In the genomic region with DNA sequence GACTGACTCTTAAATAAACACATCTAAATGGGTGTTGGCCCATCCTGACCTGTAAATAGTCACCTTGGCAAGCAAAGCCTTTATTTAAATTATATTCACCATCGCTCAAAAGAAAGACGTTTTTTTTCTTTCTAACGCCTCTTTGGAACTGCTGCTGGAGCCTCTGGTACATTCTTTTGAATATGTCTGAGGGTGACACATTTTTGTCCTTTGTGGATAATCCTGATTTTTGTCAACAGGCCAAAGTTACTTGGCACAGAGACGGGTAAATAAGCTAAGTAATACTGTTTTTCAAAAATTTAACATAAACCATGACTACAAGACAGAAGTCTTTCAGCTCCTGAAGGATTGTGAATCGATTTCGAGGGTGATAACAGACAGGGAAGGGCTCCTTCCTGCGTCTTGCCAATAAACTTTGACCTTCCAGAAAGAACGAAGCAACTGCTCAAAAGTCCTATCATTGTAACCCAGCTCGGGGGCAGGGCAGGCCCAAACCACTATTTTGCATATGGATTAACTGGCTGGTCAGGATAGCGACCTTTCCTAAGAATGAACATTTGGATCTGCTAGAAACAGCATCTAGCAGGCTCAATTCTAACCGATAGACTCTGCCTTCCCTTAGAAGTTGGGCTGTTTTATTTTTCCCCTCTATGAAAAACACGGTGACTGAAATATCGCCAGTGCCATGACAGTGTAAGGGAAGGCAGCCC, we compare ENCODE assay signal across 9 mouse cellular contexts. TPM values are rescaled to one million over a fixed set of nuclear protein-coding genes. Genes with fewer than 3 reads are reported as not detected.
A peak's percentile ranks its signal among the peaks of the same experiment; 100 is the strongest.
DNase-seq lines count a peak whose midpoint lies in the region; ATAC-seq and TF ChIP-seq lines count a peak whose summit lies in the region.
"Had no signal": no experiment of that assay in that cellular context is flagged by ENCODE, and none has a peak within 500 bp of the region (broad histone marks: within the 10 kb centered on the region; RNA-seq: fewer than 3 reads in every experiment).

No protein-coding gene starts in this region.

- no peaks in the 10 kb centered on the region for H3K9me3 ChIP-seq in hindbrain, embryonic 13.5 days
- H3K9me3 ChIP-seq in hindbrain, embryonic 10.5 days = no peaks in the 10 kb centered on the region
- H3K9me3 ChIP-seq in E14TG2a.4 (ENCODE audit: low read length) = no peaks in the 10 kb centered on the region
- H3K9me3 ChIP-seq in intestine, embryonic 15.5 days = no peaks in the 10 kb centered on the region
- H3K9me3 ChIP-seq: limb, embryonic 15.5 days had no signal

- no peak for TF ChIP-seq CTCF in E14TG2a.4 (conservative IDR thresholded peaks at IDR 0.05; ENCODE audit: low read length)

- H3K4me3 ChIP-seq in hindbrain, embryonic 13.5 days = no peak overlapping the region
- no peak overlapping the region for H3K4me3 ChIP-seq in hindbrain, embryonic 10.5 days
- peak overlapping the region; percentile 85; the same call in 1 of the 2 replicates for H3K4me3 ChIP-seq in E14TG2a.4 (replicated peaks; ENCODE audit: low read length)
- no peak overlapping the region for H3K4me3 ChIP-seq in intestine, embryonic 15.5 days (replicated peaks)
- H3K4me3 ChIP-seq: limb, embryonic 15.5 days had no signal

- no peak overlapping the region for H3K9ac ChIP-seq in hindbrain, embryonic 13.5 days
- no peak overlapping the region for H3K9ac ChIP-seq in intestine, embryonic 15.5 days
- H3K9ac ChIP-seq: limb, embryonic 15.5 days had no signal

- 29% methylated on average over 13 of the region's 13 CpGs for WGBS in hindbrain, embryonic 13.5 days
- 36% methylated on average over 13 of the region's 13 CpGs for WGBS in hindbrain, embryonic 10.5 days
- 45% methylated on average over 13 of the region's 13 CpGs for WGBS in intestine, embryonic 15.5 days

- H3K27me3 ChIP-seq in hindbrain, embryonic 13.5 days = peaks cover 7% of the 10 kb centered on the region; the same call in 1 of the 2 replicates
- H3K27me3 ChIP-seq in hindbrain, embryonic 10.5 days (ENCODE audit: insufficient read depth, poor library complexity, severe bottlenecking) = peaks cover 18% of the 10 kb centered on the region
- H3K27me3 ChIP-seq in E14TG2a.4 (ENCODE audit: insufficient read depth, low read length) = no peaks in the 10 kb centered on the region
- no peaks in the 10 kb centered on the region for H3K27me3 ChIP-seq in intestine, embryonic 15.5 days (replicated peaks)

- no peak for DNase-seq in hindbrain, embryonic 10.5 days (ENCODE audit: low spot score)
- DNase-seq in MEL-GATA-1-ER (ENCODE audit: extremely low read depth, low read depth) = peak; percentile 68
- DNase-seq in ovary, postnatal 14 days (ENCODE audit: low spot score) = no peak
- no peak for DNase-seq in yolk sac, embryonic 10.5 days (ENCODE audit: low spot score)

- H3K4me1 ChIP-seq in hindbrain, embryonic 13.5 days (replicated peaks) = peaks cover 34% of the 10 kb centered on the region
- H3K4me1 ChIP-seq in hindbrain, embryonic 10.5 days (replicated peaks) = peaks cover 42% of the 10 kb centered on the region
- peaks cover 74% of the 10 kb centered on the region for H3K4me1 ChIP-seq in E14TG2a.4 (replicated peaks; ENCODE audit: low read depth, low read length)
- H3K4me1 ChIP-seq in intestine, embryonic 15.5 days (replicated peaks) = peaks cover 31% of the 10 kb centered on the region

- ATAC-seq in hindbrain, embryonic 13.5 days (ENCODE audit: low FRiP score) = no peak
- no peak for ATAC-seq in intestine, embryonic 15.5 days

- H3K27ac ChIP-seq in hindbrain, embryonic 13.5 days = 0 out of 2 replicates have a peak overlapping the region, but pooled peaks have one; percentile 35
- H3K27ac ChIP-seq in hindbrain, embryonic 10.5 days = no peak overlapping the region; the same call in 1 of the 2 replicates
- peak overlapping the region; percentile 2; the same call in 1 of the 2 replicates for H3K27ac ChIP-seq in intestine, embryonic 15.5 days

- no peaks in the 10 kb centered on the region for H3K36me3 ChIP-seq in hindbrain, embryonic 13.5 days
- H3K36me3 ChIP-seq in hindbrain, embryonic 10.5 days = no peaks in the 10 kb centered on the region
- no peaks in the 10 kb centered on the region for H3K36me3 ChIP-seq in E14TG2a.4 (ENCODE audit: insufficient read depth, low read length)
- H3K36me3 ChIP-seq in intestine, embryonic 15.5 days = no peaks in the 10 kb centered on the region
- H3K36me3 ChIP-seq: limb, embryonic 15.5 days had no signal

- H3K4me2 ChIP-seq in hindbrain, embryonic 13.5 days = no peak overlapping the region
- peak overlapping the region; percentile 17; the same call in 1 of the 2 replicates for H3K4me2 ChIP-seq in intestine, embryonic 15.5 days (replicated peaks)

RNA-seq across cellular contexts. Expression of a gene that starts 3.4 kb away (rescaled TPM):
- 15.1 and 16.6 TPM in 2 replicates for polyA plus RNA-seq in hindbrain, embryonic 13.5 days (2015; fragmentation: Nextera tagmentation; extraction: Ambion mirVana)
- polyA plus RNA-seq in hindbrain, embryonic 10.5 days (2016; fragmentation: Nextera tagmentation; extraction: Ambion mirVana) = 15.6 and 20.2 TPM in 2 replicates
- 32.2 and 32.7 TPM in 2 replicates for polyA plus RNA-seq in intestine, embryonic 15.5 days (2015; fragmentation: Nextera tagmentation; extraction: Ambion mirVana)

RNA-seq across cellular contexts. Expression of a gene that starts 54.5 kb away (rescaled TPM):
- polyA plus RNA-seq in hindbrain, embryonic 13.5 days (2015; fragmentation: Nextera tagmentation; extraction: Ambion mirVana) = not detected in 2 replicates
- not detected in 2 replicates for polyA plus RNA-seq in hindbrain, embryonic 10.5 days (2016; fragmentation: Nextera tagmentation; extraction: Ambion mirVana)
- polyA plus RNA-seq in intestine, embryonic 15.5 days (2015; fragmentation: Nextera tagmentation; extraction: Ambion mirVana) = not detected in 2 replicates
- polyA plus RNA-seq: kidney, embryonic 16.5 days; limb, embryonic 15.5 days had no signal
